Mouse (Mus musculus): ENCODE data around the gene Nupl1. TPM values are rescaled to one million over a fixed set of nuclear protein-coding genes. Genes with fewer than 3 reads are reported as not detected.

The Nupl1 gene
- total RNA-seq, 1 experiment = not detected

- TF ChIP-seq CHD2 (IDR thresholded peaks at IDR 0.05; ENCODE audit: low read depth, low read length) (no peak), MAFK (IDR thresholded peaks at IDR 0.05; ENCODE audit: insufficient read depth, low read depth, low read length) (no peak), ZNF384 (IDR thresholded peaks at IDR 0.05; ENCODE audit: low read depth, low read length) (no peak), ZC3H11A (IDR thresholded peaks at IDR 0.05; ENCODE audit: borderline replicate concordance, low read depth, low read length) (no peak), HCFC1 (IDR thresholded peaks at IDR 0.05; ENCODE audit: borderline replicate concordance, insufficient read depth, low read length) (no peak)
- no peaks in the 10 kb centered on the region for H3K4me1 ChIP-seq (ENCODE audit: control insufficient read depth in 2 of 2, insufficient read depth in 2 of 2, low read length in 2 of 2, poor library complexity in 1 of 2)
- H3K36me3 ChIP-seq (ENCODE audit: control insufficient read depth, insufficient read depth, low read length, poor library complexity, severe bottlenecking) = no peaks in the 10 kb centered on the region
- no peaks in the 10 kb centered on the region for H3K9me3 ChIP-seq (ENCODE audit: control insufficient read depth, insufficient read depth, low read depth, low read length)
- no peak overlapping the region for H3K9ac ChIP-seq (ENCODE audit: insufficient read depth, low read depth, low read length, poor library complexity, severe bottlenecking)
- in situ Hi-C loops (cut with MboI; ENCODE audit: low sequenced_read_pairs in 2 of 2, unreplicated experiment in 2 of 2) = no loop called here
- H3K27ac ChIP-seq (ENCODE audit: insufficient read depth, low read depth, low read length, poor library complexity, severe bottlenecking) = no peak overlapping the region
- no peak overlapping the region for H3K4me3 ChIP-seq (ENCODE audit: insufficient read depth in 1 of 2, low read depth in 1 of 2, low read length in 2 of 2, poor library complexity in 1 of 2, severe bottlenecking in 1 of 2)
- no peak for DNase-seq (ENCODE audit: low read depth, low spot score)
These were observed 39.1 kb upstream of the Nupl1 start for GRCm38 (mm10) chr14:60290363-60290762.

GRCm38 (mm10) chr14:60286194-60286863, 35.1 kb upstream of the Nupl1 start:
- H3K4me3 ChIP-seq (ENCODE audit: insufficient read depth in 1 of 2, low read depth in 1 of 2, low read length in 2 of 2, poor library complexity in 1 of 2, severe bottlenecking in 1 of 2) = no peak overlapping the region
- H3K27ac ChIP-seq (ENCODE audit: insufficient read depth, low read depth, low read length, poor library complexity, severe bottlenecking) = no peak overlapping the region
- H3K36me3 ChIP-seq (ENCODE audit: control insufficient read depth, insufficient read depth, low read length, poor library complexity, severe bottlenecking) = no peaks in the 10 kb centered on the region
- in situ Hi-C loops (cut with MboI; ENCODE audit: low sequenced_read_pairs in 2 of 2, unreplicated experiment in 2 of 2) = no loop called here
- H3K9me3 ChIP-seq (ENCODE audit: control insufficient read depth, insufficient read depth, low read depth, low read length) = no peaks in the 10 kb centered on the region
- H3K4me1 ChIP-seq (ENCODE audit: control insufficient read depth in 2 of 2, insufficient read depth in 2 of 2, low read length in 2 of 2, poor library complexity in 1 of 2) = no peaks in the 10 kb centered on the region
- TF ChIP-seq CHD2 (IDR thresholded peaks at IDR 0.05; ENCODE audit: low read depth, low read length) (no peak), MAFK (IDR thresholded peaks at IDR 0.05; ENCODE audit: insufficient read depth, low read depth, low read length) (no peak)
- no peak for DNase-seq (ENCODE audit: low read depth, low spot score)
- H3K9ac ChIP-seq (ENCODE audit: insufficient read depth, low read depth, low read length, poor library complexity, severe bottlenecking) = no peak overlapping the region

- Histone ChIP-seq H3K9me3 (ENCODE audit: control insufficient read depth, insufficient read depth, low read depth, low read length) (no peaks in the 10 kb centered on the region), H3K27ac (ENCODE audit: insufficient read depth, low read depth, low read length, poor library complexity, severe bottlenecking) (no peak overlapping the region), H3K4me1 (ENCODE audit: control insufficient read depth in 2 of 2, insufficient read depth in 2 of 2, low read length in 2 of 2, poor library complexity in 1 of 2) (no peaks in the 10 kb centered on the region), H3K4me3 (ENCODE audit: insufficient read depth in 1 of 2, low read depth in 1 of 2, low read length in 2 of 2, poor library complexity in 1 of 2, severe bottlenecking in 1 of 2) (no peak overlapping the region), H3K36me3 (ENCODE audit: control insufficient read depth, insufficient read depth, low read length, poor library complexity, severe bottlenecking) (no peaks in the 10 kb centered on the region), H3K9ac (ENCODE audit: insufficient read depth, low read depth, low read length, poor library complexity, severe bottlenecking) (no peak overlapping the region)
- TF ChIP-seq CHD2 (IDR thresholded peaks at IDR 0.05; ENCODE audit: low read depth, low read length) = no peak
- no peak for TF ChIP-seq HCFC1 (IDR thresholded peaks at IDR 0.05; ENCODE audit: borderline replicate concordance, insufficient read depth, low read length)
- no peak for TF ChIP-seq ZC3H11A (IDR thresholded peaks at IDR 0.05; ENCODE audit: borderline replicate concordance, low read depth, low read length)
- TF ChIP-seq MAFK (IDR thresholded peaks at IDR 0.05; ENCODE audit: insufficient read depth, low read depth, low read length) = no peak
- TF ChIP-seq ZNF384 (IDR thresholded peaks at IDR 0.05; ENCODE audit: low read depth, low read length) = no peak
- in situ Hi-C loops (cut with MboI; ENCODE audit: low sequenced_read_pairs in 2 of 2, unreplicated experiment in 2 of 2) = no loop called here
- no peak for DNase-seq (ENCODE audit: low read depth, low spot score)
These were observed 24.4 kb upstream of the Nupl1 start for GRCm38 (mm10) chr14:60275301-60276276.

GRCm38 (mm10) chr14:60273346-60273745, 22.1 kb upstream of the Nupl1 start:
- H3K4me1 ChIP-seq (ENCODE audit: control insufficient read depth in 2 of 2, insufficient read depth in 2 of 2, low read length in 2 of 2, poor library complexity in 1 of 2) = no peaks in the 10 kb centered on the region
- no peak for DNase-seq (ENCODE audit: low read depth, low spot score)
- no peak for TF ChIP-seq ZNF384 (IDR thresholded peaks at IDR 0.05; ENCODE audit: low read depth, low read length)
- no peak for TF ChIP-seq MAFK (IDR thresholded peaks at IDR 0.05; ENCODE audit: insufficient read depth, low read depth, low read length)
- TF ChIP-seq CHD2 (IDR thresholded peaks at IDR 0.05; ENCODE audit: low read depth, low read length) = no peak
- no peak for TF ChIP-seq ZC3H11A (IDR thresholded peaks at IDR 0.05; ENCODE audit: borderline replicate concordance, low read depth, low read length)
- TF ChIP-seq HCFC1 (IDR thresholded peaks at IDR 0.05; ENCODE audit: borderline replicate concordance, insufficient read depth, low read length) = no peak
- no peaks in the 10 kb centered on the region for H3K9me3 ChIP-seq (ENCODE audit: control insufficient read depth, insufficient read depth, low read depth, low read length)
- in situ Hi-C loops (cut with MboI; ENCODE audit: low sequenced_read_pairs in 2 of 2, unreplicated experiment in 2 of 2) = no loop called here
- H3K9ac ChIP-seq (ENCODE audit: insufficient read depth, low read depth, low read length, poor library complexity, severe bottlenecking) = no peak overlapping the region
- no peak overlapping the region for H3K4me3 ChIP-seq (ENCODE audit: insufficient read depth in 1 of 2, low read depth in 1 of 2, low read length in 2 of 2, poor library complexity in 1 of 2, severe bottlenecking in 1 of 2)
- no peak overlapping the region for H3K27ac ChIP-seq (ENCODE audit: insufficient read depth, low read depth, low read length, poor library complexity, severe bottlenecking)
- no peaks in the 10 kb centered on the region for H3K36me3 ChIP-seq (ENCODE audit: control insufficient read depth, insufficient read depth, low read length, poor library complexity, severe bottlenecking)
